Mouse (Mus musculus): ENCODE measurements around the gene Wrap73.

Gene Wrap73

GRCm38 (mm10) chr4:154204532-154204931 is 62.4 kb downstream of the Wrap73 start:
- peaks cover 65% of the 10 kb centered on the region for H3K27me3 ChIP-seq (ENCODE audit: insufficient read depth, low read length)

GRCm38 (mm10) chr4:154205392-154205791 is 63.2 kb downstream of the Wrap73 start:
- Histone ChIP-seq H3K4me1 (replicated peaks; ENCODE audit: low read depth, low read length) (peaks cover 13% of the 10 kb centered on the region), H3K4me3 (replicated peaks; ENCODE audit: low read length) (no peak overlapping the region), H3K36me3 (ENCODE audit: insufficient read depth, low read length) (no peaks in the 10 kb centered on the region), H3K27me3 (ENCODE audit: insufficient read depth, low read length) (peaks cover 65% of the 10 kb centered on the region), H3K9me3 (ENCODE audit: low read length) (no peaks in the 10 kb centered on the region)
- TF ChIP-seq NANOG (IDR thresholded peaks at IDR 0.05; ENCODE audit: borderline replicate concordance, low read length) (no peak), CTCF (conservative IDR thresholded peaks at IDR 0.05; ENCODE audit: low read length) (no peak), POU5F1 (IDR thresholded peaks at IDR 0.05; ENCODE audit: borderline replicate concordance, low read length) (no peak)

More at GRCm38 (mm10) chr4:154204532-154204931, 62.4 kb downstream of the Wrap73 start:
- TF ChIP-seq CTCF (conservative IDR thresholded peaks at IDR 0.05; ENCODE audit: low read length) (no peak), NANOG (IDR thresholded peaks at IDR 0.05; ENCODE audit: borderline replicate concordance, low read length) (no peak), POU5F1 (IDR thresholded peaks at IDR 0.05; ENCODE audit: borderline replicate concordance, low read length) (no peak)
- Histone ChIP-seq H3K9me3 (ENCODE audit: low read length) (no peaks in the 10 kb centered on the region), H3K36me3 (ENCODE audit: insufficient read depth, low read length) (no peaks in the 10 kb centered on the region), H3K4me1 (replicated peaks; ENCODE audit: low read depth, low read length) (peaks cover 5% of the 10 kb centered on the region; the same call in 1 of the 2 replicates), H3K4me3 (replicated peaks; ENCODE audit: low read length) (no peak overlapping the region)

GRCm38 (mm10) chr4:154207261-154207660 is 65.1 kb downstream of the Wrap73 start:
- Histone ChIP-seq H3K4me3 (replicated peaks; ENCODE audit: low read length) (no peak overlapping the region), H3K36me3 (ENCODE audit: insufficient read depth, low read length) (no peaks in the 10 kb centered on the region), H3K27me3 (ENCODE audit: insufficient read depth, low read length) (peaks cover 63% of the 10 kb centered on the region), H3K4me1 (replicated peaks; ENCODE audit: low read depth, low read length) (peaks cover 13% of the 10 kb centered on the region), H3K9me3 (ENCODE audit: low read length) (no peaks in the 10 kb centered on the region)
- TF ChIP-seq CTCF (conservative IDR thresholded peaks at IDR 0.05; ENCODE audit: low read length) (peak; percentile 85), POU5F1 (IDR thresholded peaks at IDR 0.05; ENCODE audit: borderline replicate concordance, low read length) (no peak), NANOG (IDR thresholded peaks at IDR 0.05; ENCODE audit: borderline replicate concordance, low read length) (no peak)

DNA sequence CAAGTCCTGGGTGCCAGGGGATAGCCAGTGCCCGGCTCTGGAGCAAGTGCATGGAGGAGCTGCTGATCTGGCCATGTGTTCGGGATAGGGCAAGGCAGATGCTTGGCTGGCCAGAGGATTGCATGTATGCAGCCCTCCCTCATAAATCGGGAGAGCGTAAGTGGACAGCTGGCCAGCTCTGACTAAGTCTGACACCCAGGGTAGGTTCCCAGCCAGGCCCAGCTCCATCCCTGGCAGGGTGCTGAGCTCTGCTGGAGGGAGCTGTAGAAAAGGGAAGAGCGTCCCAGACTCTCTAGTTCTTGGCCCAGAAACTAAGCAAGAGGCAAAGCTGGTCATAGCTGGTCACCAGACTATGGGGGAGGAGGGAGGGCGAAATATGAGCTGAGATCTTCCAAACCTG is 66.9 kb downstream of the Wrap73 start:
- peaks cover 60% of the 10 kb centered on the region for H3K27me3 ChIP-seq (ENCODE audit: insufficient read depth, low read length)

DNA sequence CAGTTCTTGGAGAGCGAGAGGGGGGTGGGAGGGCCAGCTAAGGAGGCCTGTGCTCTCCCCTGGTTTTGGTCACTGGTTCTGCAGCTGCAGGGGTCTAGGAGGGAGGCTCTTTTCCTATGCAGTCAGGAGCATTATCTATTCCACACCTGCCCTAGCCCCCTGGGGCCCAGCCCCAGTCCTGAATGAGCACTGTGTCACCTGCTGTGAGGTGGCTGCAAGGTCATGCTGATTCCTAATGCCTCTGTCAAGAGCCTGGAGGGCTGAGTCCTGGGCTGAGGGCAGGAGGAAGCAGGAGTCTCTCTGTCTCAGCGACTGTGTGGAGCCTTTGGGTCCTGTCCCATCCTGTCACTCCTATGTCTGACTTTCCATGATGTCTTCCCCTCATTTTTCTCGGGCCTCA is 67.7 kb downstream of the Wrap73 start:
- Histone ChIP-seq H3K4me3 (replicated peaks; ENCODE audit: low read length) (no peak overlapping the region), H3K9me3 (ENCODE audit: low read length) (no peaks in the 10 kb centered on the region), H3K27me3 (ENCODE audit: insufficient read depth, low read length) (peaks cover 56% of the 10 kb centered on the region), H3K4me1 (replicated peaks; ENCODE audit: low read depth, low read length) (peaks cover 24% of the 10 kb centered on the region), H3K36me3 (ENCODE audit: insufficient read depth, low read length) (no peaks in the 10 kb centered on the region)
- TF ChIP-seq CTCF (conservative IDR thresholded peaks at IDR 0.05; ENCODE audit: low read length) (no peak), NANOG (IDR thresholded peaks at IDR 0.05; ENCODE audit: borderline replicate concordance, low read length) (no peak), POU5F1 (IDR thresholded peaks at IDR 0.05; ENCODE audit: borderline replicate concordance, low read length) (no peak)

More for the DNA sequence above, 66.9 kb downstream of the Wrap73 start:
- Histone ChIP-seq H3K4me1 (replicated peaks; ENCODE audit: low read depth, low read length) (peaks cover 21% of the 10 kb centered on the region), H3K9me3 (ENCODE audit: low read length) (no peaks in the 10 kb centered on the region), H3K36me3 (ENCODE audit: insufficient read depth, low read length) (no peaks in the 10 kb centered on the region), H3K4me3 (replicated peaks; ENCODE audit: low read length) (no peak overlapping the region)
- TF ChIP-seq POU5F1 (IDR thresholded peaks at IDR 0.05; ENCODE audit: borderline replicate concordance, low read length): no peak
- TF ChIP-seq CTCF (conservative IDR thresholded peaks at IDR 0.05; ENCODE audit: low read length): no peak
- no peak for TF ChIP-seq NANOG (IDR thresholded peaks at IDR 0.05; ENCODE audit: borderline replicate concordance, low read length)

DNA sequence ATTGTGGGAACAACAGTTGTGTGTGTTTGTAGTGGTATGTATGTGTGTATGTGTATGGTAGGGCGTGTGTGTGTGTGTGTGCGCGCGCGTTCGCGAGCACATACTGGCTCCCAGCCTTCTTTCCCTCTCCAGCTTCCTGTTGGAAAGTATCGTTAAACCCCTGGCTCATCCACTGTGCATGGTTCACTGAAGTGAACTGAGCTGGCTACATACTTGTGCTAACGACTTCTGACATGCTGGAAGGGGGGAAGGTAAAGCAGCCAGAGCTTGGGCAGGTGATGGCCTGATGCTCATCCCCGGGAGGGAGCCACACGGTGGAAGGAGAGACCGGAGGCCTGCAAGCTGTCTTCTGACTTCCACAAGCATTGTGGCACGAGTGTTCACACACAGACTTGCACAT is 69.3 kb downstream of the Wrap73 start:
- Histone ChIP-seq H3K9me3 (ENCODE audit: low read length) (no peaks in the 10 kb centered on the region), H3K27me3 (ENCODE audit: insufficient read depth, low read length) (peaks cover 61% of the 10 kb centered on the region), H3K4me1 (replicated peaks; ENCODE audit: low read depth, low read length) (peaks cover 24% of the 10 kb centered on the region), H3K4me3 (replicated peaks; ENCODE audit: low read length) (no peak overlapping the region), H3K36me3 (ENCODE audit: insufficient read depth, low read length) (no peaks in the 10 kb centered on the region)
- TF ChIP-seq NANOG (IDR thresholded peaks at IDR 0.05; ENCODE audit: borderline replicate concordance, low read length) (no peak), POU5F1 (IDR thresholded peaks at IDR 0.05; ENCODE audit: borderline replicate concordance, low read length) (no peak), CTCF (conservative IDR thresholded peaks at IDR 0.05; ENCODE audit: low read length) (no peak)

DNA sequence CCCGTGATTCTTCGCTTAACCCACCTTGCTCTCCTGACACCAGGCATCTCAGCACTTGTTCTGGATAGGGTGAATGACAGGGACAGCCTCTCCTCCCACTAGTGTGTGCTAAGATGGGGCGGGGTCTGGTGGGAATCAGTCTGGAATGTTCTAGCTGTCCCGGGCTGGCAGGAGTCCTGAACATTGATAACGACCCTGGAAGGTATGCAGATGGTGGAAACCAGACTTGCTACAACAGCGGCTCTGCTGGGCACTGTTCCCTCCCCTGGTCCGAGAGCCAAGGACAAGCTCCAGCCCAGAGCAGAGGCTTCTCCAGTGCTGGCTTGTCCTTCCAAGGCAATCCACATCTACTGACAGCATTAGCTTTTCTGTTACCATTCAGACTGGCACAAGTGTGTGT is 71.4 kb downstream of the Wrap73 start:
- H3K4me1 ChIP-seq (replicated peaks; ENCODE audit: low read depth, low read length): peaks cover 24% of the 10 kb centered on the region
- H3K4me3 ChIP-seq (replicated peaks; ENCODE audit: low read length): no peak overlapping the region
- H3K36me3 ChIP-seq (ENCODE audit: insufficient read depth, low read length): no peaks in the 10 kb centered on the region
- TF ChIP-seq POU5F1 (IDR thresholded peaks at IDR 0.05; ENCODE audit: borderline replicate concordance, low read length): no peak
- H3K9me3 ChIP-seq (ENCODE audit: low read length): no peaks in the 10 kb centered on the region
- peaks cover 57% of the 10 kb centered on the region for H3K27me3 ChIP-seq (ENCODE audit: insufficient read depth, low read length)

DNA sequence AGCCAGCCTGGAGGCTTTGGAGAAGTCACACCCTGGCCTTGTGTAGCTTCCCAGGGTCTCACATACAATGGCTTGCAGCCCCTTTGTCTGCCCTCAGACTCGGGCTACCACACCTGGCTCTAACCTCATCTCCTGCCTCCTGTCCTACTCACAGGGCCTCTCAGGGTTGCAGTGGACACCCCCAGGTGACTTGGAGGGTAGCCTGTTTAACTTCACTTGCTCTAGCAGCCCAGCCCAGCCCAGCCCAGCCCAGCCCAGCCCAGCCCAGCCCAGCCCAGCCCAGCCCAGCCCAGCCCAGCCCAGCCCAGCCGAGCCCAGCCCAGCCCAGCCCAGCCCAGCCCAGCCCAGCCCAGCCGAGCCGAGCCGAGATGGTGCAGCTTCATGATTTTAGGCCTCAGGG is 71.9 kb downstream of the Wrap73 start:
- Histone ChIP-seq H3K4me1 (replicated peaks; ENCODE audit: low read depth, low read length) (peaks cover 23% of the 10 kb centered on the region), H3K4me3 (replicated peaks; ENCODE audit: low read length) (no peak overlapping the region), H3K9me3 (ENCODE audit: low read length) (no peaks in the 10 kb centered on the region), H3K36me3 (ENCODE audit: insufficient read depth, low read length) (no peaks in the 10 kb centered on the region), H3K27me3 (ENCODE audit: insufficient read depth, low read length) (peaks cover 57% of the 10 kb centered on the region)
- no peak for TF ChIP-seq CTCF (conservative IDR thresholded peaks at IDR 0.05; ENCODE audit: low read length)
- TF ChIP-seq NANOG (IDR thresholded peaks at IDR 0.05; ENCODE audit: borderline replicate concordance, low read length): no peak
- no peak for TF ChIP-seq POU5F1 (IDR thresholded peaks at IDR 0.05; ENCODE audit: borderline replicate concordance, low read length)
